Mouse (Mus musculus) heart, embryonic 12.5 days (tissue): Measurements from ENCODE around the gene Ufd1. TPM values are rescaled to one million over a fixed set of nuclear protein-coding genes. Genes with fewer than 3 reads are reported as not detected.
"Not testable (repeated sequence)": the region's sequence is repeated elsewhere in the genome, so short reads cannot be mapped to it uniquely, and the experiment has no call there.

Experiments
- ATAC-seq: fragments of 200-750 bp; cut with Nextera tagmentation; 2 replicates; pipeline ENCODE4 v1.8.0; 2017; ENCODE audit warnings: moderate TSS enrichment, moderate library complexity; ENCODE audit not compliant: insufficient number of reproducible peaks, low FRiP score
- H3K27ac ChIP-seq: fragments of 300-500 bp; sonication (generic); 2 replicates; pipeline ENCODE4 v1.5.1; 2016; ENCODE audit warnings: mild to moderate bottlenecking, moderate library complexity; ENCODE audit not compliant: poor library complexity, severe bottlenecking
- H3K27me3 ChIP-seq: fragments of 300-500 bp; sonication (generic); replicated peaks from 2 replicates; pipeline ENCODE4 v1.6.1; 2016; ENCODE audit warnings: mild to moderate bottlenecking, moderate library complexity
- H3K36me3 ChIP-seq: fragments of 300-500 bp; sonication (generic); 2 replicates; pipeline ENCODE4 v1.6.1; 2016; ENCODE audit warnings: mild to moderate bottlenecking, moderate library complexity
- H3K4me1 ChIP-seq: fragments of 300-500 bp; sonication (generic); replicated peaks from 2 replicates; pipeline ENCODE4 v1.6.1; 2016; ENCODE audit warnings: mild to moderate bottlenecking
- H3K4me2 ChIP-seq: fragments of 300-500 bp; sonication (generic); 2 replicates; pipeline ENCODE4 v1.6.1; 2016; ENCODE audit warnings: mild to moderate bottlenecking, moderate library complexity
- H3K4me3 ChIP-seq: fragments of 300-500 bp; sonication (generic); 2 replicates; pipeline ENCODE4 v1.5.1; 2016; ENCODE audit warnings: mild to moderate bottlenecking
- H3K9ac ChIP-seq: fragments of 300-500 bp; sonication (generic); 2 replicates; pipeline ENCODE4 v1.6.1; 2016; ENCODE audit warnings: mild to moderate bottlenecking, moderate library complexity
- H3K9me3 ChIP-seq: fragments of 300-500 bp; sonication (generic); replicated peaks from 2 replicates; pipeline ENCODE4 v1.6.1; 2016; ENCODE audit warnings: mild to moderate bottlenecking, moderate library complexity
- WGBS: fragments of 180-500 bp; shearing (Covaris S2); methylation state at CpG from one replicate; pipeline ENCODE4 v1.1.7; 2016; 5-methylcytosine and 5-hydroxymethylcytosine counted together
- polyA plus RNA-seq: library from polyadenylated mRNA; unstranded; fragments of >200 nt; fragmentation: Nextera tagmentation; extraction: Ambion mirVana; gene quantifications from 2 replicates; pipeline ENCODE4 v1.2.1, GENCODE M21; 2016

The Ufd1 gene
- polyA plus RNA-seq, 1 experiment from 2014 or later, result 71.7 TPM

DNA sequence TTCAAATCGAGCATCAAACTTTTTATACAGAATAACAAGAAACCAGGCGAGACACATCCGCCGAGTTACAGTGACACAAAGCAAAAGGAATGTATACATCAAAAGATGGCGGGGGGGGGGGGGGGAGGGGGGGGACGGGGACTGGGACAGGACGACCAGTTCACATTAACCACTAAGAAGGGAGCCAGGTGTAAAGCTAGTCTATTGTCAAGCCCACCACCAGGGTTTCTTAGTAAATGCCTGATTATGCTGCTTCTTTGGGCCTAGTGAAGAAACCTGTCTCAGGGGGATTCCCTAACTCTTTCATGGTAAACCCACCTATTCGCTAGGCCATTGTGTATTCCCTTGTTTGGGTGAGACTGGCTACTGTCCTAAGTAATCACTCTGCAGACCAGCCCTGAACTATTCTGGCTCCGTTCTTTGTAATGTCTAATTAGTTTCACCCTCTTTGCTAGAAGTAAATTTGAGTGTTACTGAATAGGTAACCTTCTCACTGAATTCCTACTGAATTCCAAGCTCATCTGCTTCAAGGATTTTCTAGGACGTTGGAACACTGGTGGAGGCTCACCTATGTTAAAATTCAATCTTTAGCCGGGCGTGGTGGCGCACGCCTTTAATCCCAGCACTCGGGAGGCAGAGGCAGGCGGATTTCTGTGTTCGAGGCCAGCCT is 38.1 kb downstream of the Ufd1 start:
- not testable (repeated sequence) for ATAC-seq, H3K4me2 ChIP-seq, H3K9me3 ChIP-seq, H3K36me3 ChIP-seq, H3K4me3 ChIP-seq, H3K4me1 ChIP-seq, H3K27ac ChIP-seq, H3K27me3 ChIP-seq, H3K9ac ChIP-seq
- WGBS, result 90% methylated on average over 16 of the region's 17 CpGs

DNA sequence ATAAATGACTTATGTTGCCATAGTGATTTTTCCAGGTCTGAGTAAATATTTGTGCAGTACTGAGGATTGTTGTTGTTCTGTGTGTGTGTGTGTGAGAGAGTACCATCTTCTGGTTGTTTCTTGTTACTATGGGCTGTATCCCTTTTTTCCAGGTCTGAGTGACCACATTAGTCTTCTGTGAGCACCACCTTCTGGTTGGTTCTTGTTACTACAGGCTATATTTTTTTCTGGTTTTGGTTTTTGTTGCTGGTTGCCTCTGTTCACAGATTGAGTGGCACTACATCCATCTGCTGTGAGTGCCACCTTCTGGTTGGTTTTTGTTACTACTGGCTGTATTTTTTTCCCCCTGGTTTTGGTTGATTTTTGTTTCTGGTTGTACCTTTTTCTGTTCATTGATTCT is 47.0 kb downstream of the Ufd1 start:
- ATAC-seq, result no peak
- Histone ChIP-seq H3K4me2 (no peak overlapping the region), H3K27ac (no peak overlapping the region), H3K4me1 (no peaks in the 10 kb centered on the region), H3K9ac (no peak overlapping the region), H3K4me3 (no peak overlapping the region), H3K36me3 (no peaks in the 10 kb centered on the region), H3K27me3 (no peaks in the 10 kb centered on the region), H3K9me3 (no peaks in the 10 kb centered on the region)

DNA sequence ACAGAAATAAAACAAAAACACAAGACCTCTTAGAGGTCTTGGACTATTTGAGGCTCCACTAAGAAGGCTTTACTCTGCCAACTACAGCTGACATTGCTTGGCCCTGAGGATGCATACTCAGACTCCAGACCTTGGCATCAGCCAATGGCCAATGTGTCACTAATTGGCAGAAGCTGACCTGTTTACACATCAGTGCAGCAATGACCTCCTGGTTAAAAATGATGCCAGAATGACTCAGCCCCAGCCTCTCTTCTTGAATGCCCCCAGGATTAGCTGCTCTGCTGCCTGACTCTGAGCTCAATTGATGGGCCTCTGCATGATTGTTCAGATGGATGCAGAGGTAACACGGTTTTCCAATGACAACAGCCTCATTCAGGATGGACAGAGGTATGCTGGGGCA is 48.6 kb downstream of the Ufd1 start:
- H3K27me3 ChIP-seq, result no peaks in the 10 kb centered on the region
- no peak overlapping the region for H3K27ac ChIP-seq
- no peaks in the 10 kb centered on the region for H3K4me1 ChIP-seq
- no peaks in the 10 kb centered on the region for H3K36me3 ChIP-seq
- no peak for ATAC-seq
- H3K4me3 ChIP-seq, result no peak overlapping the region
- WGBS, result 55% methylated on average over 1 of the region's 1 CpGs
- H3K4me2 ChIP-seq, result no peak overlapping the region
- H3K9ac ChIP-seq, result no peak overlapping the region
- no peaks in the 10 kb centered on the region for H3K9me3 ChIP-seq

DNA sequence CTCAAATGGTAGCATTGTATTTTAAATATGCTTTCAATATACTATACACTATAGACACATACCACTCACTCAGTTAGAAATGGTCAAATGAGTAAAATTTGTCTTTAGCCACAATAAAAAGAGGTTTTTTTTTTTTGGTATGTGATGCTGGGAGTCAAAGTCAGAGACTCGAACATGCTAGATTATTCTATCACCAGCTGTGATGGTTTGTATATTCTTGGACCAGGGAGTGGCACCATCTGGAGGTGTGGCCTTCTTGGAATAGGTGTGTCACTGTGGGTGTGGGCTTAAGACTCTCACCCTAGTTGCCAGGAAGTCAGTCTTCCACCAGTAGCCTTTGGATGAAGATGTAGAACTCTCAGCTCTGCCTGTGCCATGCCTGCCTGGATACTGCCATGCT is 58.9 kb downstream of the Ufd1 start:
- not testable (repeated sequence) for ATAC-seq, H3K4me2 ChIP-seq, H3K4me1 ChIP-seq, H3K9me3 ChIP-seq, H3K9ac ChIP-seq, H3K27me3 ChIP-seq, H3K27ac ChIP-seq, H3K4me3 ChIP-seq
- H3K36me3 ChIP-seq, result peaks cover 44% of the 10 kb centered on the region
- 86% methylated on average over 1 of the region's 1 CpGs for WGBS

DNA sequence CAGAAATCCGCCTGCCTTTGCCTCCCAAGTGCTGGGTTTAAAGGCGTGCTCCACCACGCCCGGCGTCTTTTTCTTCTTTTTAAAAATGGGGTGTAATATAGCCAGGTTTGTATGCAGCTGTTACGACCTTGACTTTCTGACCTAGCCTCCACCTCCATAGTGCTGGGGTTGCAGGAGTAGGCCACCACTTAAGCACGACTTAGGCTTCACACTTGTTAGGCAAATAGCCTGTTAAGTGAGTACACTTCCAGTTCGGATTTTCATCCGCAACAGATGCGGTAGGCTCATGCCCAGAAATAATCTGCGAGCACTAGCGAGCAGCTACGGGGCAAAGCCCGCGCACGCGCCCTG is 64.5 kb downstream of the Ufd1 start:
- H3K4me1 ChIP-seq, result peaks cover 13% of the 10 kb centered on the region
- 2% methylated on average over 17 of the region's 17 CpGs for WGBS
- no peaks in the 10 kb centered on the region for H3K27me3 ChIP-seq
- peak overlapping the region; percentile 94 for H3K9ac ChIP-seq
- peak overlapping the region; percentile 94 for H3K4me3 ChIP-seq
- ATAC-seq, result no peak
- no peaks in the 10 kb centered on the region for H3K9me3 ChIP-seq
- peak overlapping the region; percentile 95 for H3K4me2 ChIP-seq
- H3K36me3 ChIP-seq, result peaks cover 36% of the 10 kb centered on the region
- H3K27ac ChIP-seq, result peak overlapping the region; percentile 84

DNA sequence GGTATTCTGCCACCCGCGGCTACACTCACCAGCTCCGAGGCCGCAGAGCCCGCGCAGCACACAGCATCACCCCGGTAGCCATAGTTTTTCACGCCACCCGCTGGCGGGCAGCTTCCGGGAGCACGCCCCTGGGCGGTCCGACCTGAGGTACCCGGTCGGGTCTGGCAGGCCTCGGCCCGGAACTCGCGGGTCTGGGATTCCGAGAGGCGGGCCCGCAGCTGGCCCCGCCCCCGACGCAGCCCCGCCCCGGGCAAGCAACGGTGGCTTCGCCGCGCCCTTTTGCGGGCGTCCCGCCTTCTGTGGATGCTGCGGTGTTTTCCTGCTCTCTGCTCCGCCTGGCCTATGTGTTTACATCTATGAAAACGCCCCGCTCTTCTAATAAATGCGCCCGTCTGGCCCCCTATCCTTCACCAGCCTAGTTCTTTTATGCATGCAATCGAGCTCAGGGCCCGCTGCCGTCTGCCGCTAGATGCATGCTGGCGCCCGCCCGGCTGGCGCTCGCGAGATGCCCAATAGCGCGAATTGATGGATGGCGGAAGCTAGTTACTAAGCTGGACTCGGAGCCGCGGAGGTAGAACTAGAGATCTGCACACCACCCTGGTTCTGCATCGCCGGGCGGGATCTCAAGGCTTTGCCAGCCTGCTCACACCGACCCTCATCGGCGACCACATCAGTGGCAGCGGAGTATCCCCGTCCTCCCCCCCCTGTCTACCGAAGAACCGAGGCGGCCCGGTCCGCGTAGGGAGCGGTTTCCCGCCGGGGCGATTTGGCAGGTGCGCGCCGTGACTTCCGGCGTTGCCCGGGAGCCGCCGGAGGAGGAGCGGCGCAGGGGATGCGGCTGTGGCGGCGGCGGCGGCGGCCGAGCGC is 65.1 kb downstream of the Ufd1 start, which contains the start of the genes Mrpl40 and Hira:
TSS of gene Mrpl40 (minus strand) at position 421 of the 867 bp plus-strand sequence.
TSS of gene Hira (plus strand) at position 596 of the 867 bp plus-strand sequence.
- peak; percentile 96 for ATAC-seq
- Histone ChIP-seq H3K27me3 (no peaks in the 10 kb centered on the region), H3K36me3 (peaks cover 30% of the 10 kb centered on the region), H3K4me2 (peak within 1 kb of the TSS; percentile 95), H3K4me1 (peaks cover 13% of the 10 kb centered on the region), H3K9ac (peak within 1 kb of the TSS; percentile 94), H3K4me3 (peak within 1 kb of the TSS; percentile 94), H3K9me3 (no peaks in the 10 kb centered on the region), H3K27ac (peak within 1 kb of the TSS; percentile 84)
- WGBS, result under 1% methylated on average over 93 of the region's 93 CpGs

DNA sequence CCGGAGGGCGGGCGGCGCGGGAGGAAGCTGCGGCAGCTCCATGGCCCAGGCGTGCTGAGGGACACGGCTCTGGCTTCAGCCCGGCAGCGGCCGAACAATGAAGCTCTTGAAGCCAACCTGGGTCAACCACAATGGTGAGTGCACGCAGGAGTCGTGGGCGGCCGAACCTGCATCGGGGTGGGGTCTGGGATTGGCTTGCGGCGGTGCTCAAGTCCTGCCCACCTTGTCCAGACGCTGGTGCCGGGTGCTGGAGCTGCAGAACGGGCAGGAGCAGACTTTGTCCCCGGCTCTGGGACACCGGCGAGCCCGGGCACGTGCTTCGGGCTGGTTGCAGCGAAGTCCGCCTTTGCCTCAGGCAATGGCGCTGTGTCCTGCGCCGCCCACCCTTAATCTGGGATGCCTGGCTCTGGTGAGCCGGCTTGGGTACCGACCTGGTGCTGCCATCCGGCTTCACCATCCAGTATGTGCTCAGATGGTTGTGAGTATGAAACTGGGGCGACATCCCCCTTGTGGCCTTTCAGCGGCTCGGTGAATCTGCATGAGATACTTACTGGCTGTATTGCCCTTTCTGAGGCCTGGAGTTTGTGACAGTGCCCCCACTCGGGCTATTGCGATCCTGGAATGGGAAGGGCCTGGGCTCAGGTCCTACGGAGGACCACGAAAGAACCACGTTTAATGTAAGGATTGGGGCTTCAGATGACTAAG is 66.0 kb downstream of the Ufd1 start:
- ATAC-seq, result peak; percentile 20
- H3K9ac ChIP-seq, result peak overlapping the region; percentile 94
- H3K36me3 ChIP-seq, result peaks cover 21% of the 10 kb centered on the region
- H3K27me3 ChIP-seq, result no peaks in the 10 kb centered on the region
- H3K4me2 ChIP-seq, result peak overlapping the region; percentile 95
- peaks cover 13% of the 10 kb centered on the region for H3K4me1 ChIP-seq
- H3K9me3 ChIP-seq, result no peaks in the 10 kb centered on the region
- WGBS, result under 1% methylated on average over 43 of the region's 43 CpGs
- H3K27ac ChIP-seq, result peak overlapping the region; percentile 84
- H3K4me3 ChIP-seq, result peak overlapping the region; percentile 94

DNA sequence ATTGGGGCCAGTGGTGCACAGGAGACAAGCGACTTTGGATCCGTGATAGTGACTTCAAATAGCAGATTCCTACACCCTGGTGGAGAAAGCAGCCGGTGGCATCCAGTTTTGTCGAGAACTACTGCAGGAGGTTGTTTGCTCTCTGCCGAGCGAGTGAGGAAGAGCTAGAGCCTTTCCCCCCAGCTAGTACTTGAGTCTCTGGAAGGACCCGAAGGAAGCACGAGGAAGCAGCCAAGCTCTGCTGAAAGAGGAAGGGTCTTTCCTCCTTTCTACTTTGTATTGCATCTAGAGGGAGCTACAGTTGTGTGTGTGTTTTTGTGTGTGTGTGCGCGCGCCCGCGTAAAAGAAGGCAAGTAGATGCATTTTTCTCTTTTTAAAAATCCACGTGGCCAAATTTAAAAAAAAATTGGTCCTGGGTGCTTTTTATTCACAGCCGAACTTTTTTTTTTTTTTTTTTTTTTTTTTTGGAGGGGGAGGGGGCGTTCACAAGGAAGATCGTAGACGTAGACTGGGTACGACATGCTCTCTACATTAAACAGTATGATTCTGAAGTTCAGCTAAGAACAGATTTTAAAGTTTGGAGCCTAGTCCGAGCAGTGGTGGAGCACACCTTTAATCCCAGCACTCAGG is 66.6 kb downstream of the Ufd1 start:
- peak overlapping the region; percentile 84 for H3K27ac ChIP-seq
- peaks cover 13% of the 10 kb centered on the region for H3K4me1 ChIP-seq
- peaks cover 15% of the 10 kb centered on the region for H3K36me3 ChIP-seq
- H3K27me3 ChIP-seq, result no peaks in the 10 kb centered on the region
- peak overlapping the region; percentile 95 for H3K4me2 ChIP-seq
- 22% methylated on average over 20 of the region's 20 CpGs for WGBS
- H3K4me3 ChIP-seq, result peak overlapping the region; percentile 94
- peak overlapping the region; percentile 94 for H3K9ac ChIP-seq
- no peak for ATAC-seq
- no peaks in the 10 kb centered on the region for H3K9me3 ChIP-seq

DNA sequence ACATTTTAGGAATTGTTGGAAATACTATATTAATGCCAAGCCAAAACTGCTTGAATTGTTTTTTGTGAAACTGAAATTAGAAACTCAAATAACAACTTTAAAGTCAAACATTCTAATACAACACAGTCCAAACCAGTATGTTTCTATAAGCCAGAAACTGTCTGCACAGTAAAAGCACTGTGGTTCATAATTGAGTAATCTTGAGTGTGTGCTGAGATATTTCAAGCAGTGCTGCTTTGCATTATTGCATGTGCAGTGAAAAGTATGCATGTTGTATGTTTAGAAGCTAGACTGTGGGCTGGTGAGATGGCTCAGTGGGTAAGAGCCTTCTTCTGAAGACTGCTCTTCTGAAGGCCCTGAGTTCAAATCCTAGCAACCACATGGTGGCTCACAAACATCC is 72.5 kb downstream of the Ufd1 start:
- no peak overlapping the region for H3K4me2 ChIP-seq
- H3K27ac ChIP-seq, result no peak overlapping the region
- peaks cover 11% of the 10 kb centered on the region; the same call in 1 of the 2 replicates for H3K36me3 ChIP-seq
- no peaks in the 10 kb centered on the region for H3K27me3 ChIP-seq
- no peak overlapping the region for H3K4me3 ChIP-seq
- no peaks in the 10 kb centered on the region for H3K9me3 ChIP-seq
- peaks cover 6% of the 10 kb centered on the region; the same call in 1 of the 2 replicates for H3K4me1 ChIP-seq
- no peak overlapping the region for H3K9ac ChIP-seq
- no peak for ATAC-seq
